Mouse (Mus musculus) spleen, adult 10 weeks (tissue): Measurements from ENCODE around the gene Olfr1243. TPM values are rescaled to one million over a fixed set of nuclear protein-coding genes. Genes with fewer than 3 reads are reported as not detected.

ENCODE experiments used
- polyA plus RNA-seq: library from polyadenylated mRNA; stranded (reverse); fragments of 350-450 nt; fragmentation: Illumina TruSeq; extraction: RNeasy Lipid Tissue Mini Kit (QIAGEN cat#74804); gene quantifications from one replicate; pipeline ENCODE4 v1.2.3, GENCODE M21; 2015; ENCODE audit warnings: low replicate concordance; ENCODE audit not compliant: insufficient read depth

Olfr1243 gene
- not detected for polyA plus RNA-seq

DNA sequence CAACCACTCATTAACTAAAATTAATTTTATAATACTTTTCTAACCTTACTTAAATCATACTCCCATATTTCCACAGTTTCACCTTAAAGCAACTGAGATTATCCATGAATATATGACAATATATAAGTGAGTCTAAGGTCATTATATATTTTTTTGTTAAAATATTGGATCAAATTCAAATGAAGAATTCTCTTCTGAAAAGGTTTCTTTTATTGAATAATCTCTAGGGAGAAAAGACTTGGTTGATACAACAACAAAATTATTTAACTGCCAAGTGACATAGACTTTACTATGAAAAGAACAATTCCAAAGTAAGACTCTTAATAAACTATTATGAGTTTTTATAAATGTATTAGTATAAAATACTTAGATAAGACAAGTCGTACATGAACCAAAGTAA, at the start of gene Olfr1243:
TSS of gene Olfr1243 (minus strand) at position 101 of the 400 bp plus-strand sequence.

DNA sequence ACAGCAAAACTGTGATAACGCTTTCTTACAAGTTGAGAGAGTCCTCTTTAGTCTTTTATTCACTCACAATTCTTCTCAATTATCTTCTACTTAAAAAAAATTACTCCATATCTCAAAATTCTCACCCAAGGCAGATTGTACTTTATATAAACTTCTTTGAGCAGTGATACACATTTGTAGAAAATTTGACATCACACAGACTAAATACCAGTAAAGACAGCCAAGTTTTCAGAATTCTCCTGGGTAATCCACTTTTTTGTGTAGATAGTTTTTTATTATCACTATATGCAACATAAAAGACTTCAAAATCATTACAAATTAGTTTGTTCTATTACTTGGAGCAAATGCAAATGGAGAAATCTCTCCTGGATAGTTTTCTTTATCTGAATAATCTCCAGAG, 47.1 kb upstream of the Olfr1243 start, which contains the start of gene Olfr1245:
TSS of gene Olfr1245 (minus strand) at position 101 of the 400 bp plus-strand sequence.

DNA sequence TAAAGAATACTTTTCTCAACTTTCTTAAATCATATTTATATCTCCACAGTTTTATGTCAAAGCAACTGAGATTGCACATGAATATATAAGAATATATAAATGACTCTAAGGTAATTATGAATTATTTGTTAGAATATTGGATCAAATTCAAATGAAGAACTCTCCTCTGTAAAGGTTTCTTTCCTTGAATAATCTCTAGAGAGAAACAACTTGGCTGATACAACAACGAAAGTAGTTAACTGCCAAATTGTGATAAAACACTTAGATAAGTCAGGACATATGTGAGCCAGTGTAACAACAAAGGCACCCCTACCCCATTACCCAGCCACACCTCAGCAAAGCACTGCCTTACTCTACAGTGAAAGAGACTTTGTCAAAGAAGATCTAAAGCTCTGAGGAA, 33.1 kb downstream of the Olfr1243 start, which contains the start of gene Olfr1242:
TSS of gene Olfr1242 (minus strand) at position 101 of the 400 bp plus-strand sequence.

DNA sequence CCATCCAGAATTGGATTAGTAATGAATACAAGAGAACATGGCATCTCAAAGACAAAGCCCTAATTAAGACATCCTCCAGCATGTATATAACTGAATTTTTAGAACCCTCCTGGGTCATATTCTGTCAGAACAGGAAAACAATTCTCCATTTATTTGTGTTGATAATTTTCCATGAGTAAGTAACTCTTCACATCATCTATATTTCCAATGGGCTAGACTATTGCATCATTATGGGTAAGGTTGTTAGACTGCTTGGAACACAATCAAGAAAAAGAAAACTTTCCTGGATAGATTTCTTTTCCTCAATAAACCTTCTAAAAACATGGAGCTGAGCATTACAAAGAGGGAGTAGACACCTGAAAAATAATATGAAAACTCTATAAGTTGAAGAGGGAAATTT, 44.3 kb downstream of the Olfr1243 start, which contains the start of gene Olfr1241:
TSS of gene Olfr1241 (minus strand) at position 101 of the 400 bp plus-strand sequence.

Other genes starting within 250 kb of the Olfr1243 start
- gene Olfr1229, start 243.5 kb downstream of the Olfr1243 start, polyA plus RNA-seq: not detected
- not detected for gene Olfr1230, start 234.2 kb downstream of the Olfr1243 start, polyA plus RNA-seq
- gene Olfr1231, start 224.4 kb downstream of the Olfr1243 start, polyA plus RNA-seq: not detected
- not detected for gene Olfr1232, start 201.8 kb downstream of the Olfr1243 start, polyA plus RNA-seq
- not detected for gene Olfr1233, start 189.1 kb downstream of the Olfr1243 start, polyA plus RNA-seq
- gene Olfr1234, start 166.6 kb downstream of the Olfr1243 start, polyA plus RNA-seq: not detected
- gene Olfr1238, start 121.8 kb downstream of the Olfr1243 start, polyA plus RNA-seq: not detected
- not detected for gene Olfr1239, start 111.1 kb downstream of the Olfr1243 start, polyA plus RNA-seq
- gene Olfr1240, start 88.5 kb downstream of the Olfr1243 start, polyA plus RNA-seq: not detected
- not detected for gene Olfr1241, start 44.4 kb downstream of the Olfr1243 start, polyA plus RNA-seq
- gene Olfr1242, start 33.2 kb downstream of the Olfr1243 start, polyA plus RNA-seq: not detected
- gene Olfr1245, start 47.0 kb upstream of the Olfr1243 start, polyA plus RNA-seq: not detected
- gene Olfr1246, start 61.7 kb upstream of the Olfr1243 start, polyA plus RNA-seq: not detected
- gene Olfr1247, start 82.6 kb upstream of the Olfr1243 start, polyA plus RNA-seq: not detected
- not detected for gene Olfr1248, start 86.8 kb upstream of the Olfr1243 start, polyA plus RNA-seq
- not detected for gene Olfr1249, start 103.5 kb upstream of the Olfr1243 start, polyA plus RNA-seq
- gene Olfr1250, start 130.0 kb upstream of the Olfr1243 start, polyA plus RNA-seq: not detected
- gene Olfr1251, start 140.4 kb upstream of the Olfr1243 start, polyA plus RNA-seq: not detected
- not detected for gene Olfr1252, start 193.5 kb upstream of the Olfr1243 start, polyA plus RNA-seq
- not detected for gene Olfr1253, start 225.6 kb upstream of the Olfr1243 start, polyA plus RNA-seq